Mouse (Mus musculus) ES-Bruce4 (cell line): ENCODE results near the gene Car15. TPM values are rescaled to one million over a fixed set of nuclear protein-coding genes. Genes with fewer than 3 reads are reported as not detected.

Experiments used
- H3K27ac ChIP-seq: 2 replicates; pipeline ENCODE4 v1.5.1; 2012; ENCODE audit warnings: low read length, inconsistent platforms; ENCODE audit not compliant: insufficient read depth
- H3K27me3 ChIP-seq: 2 replicates; pipeline ENCODE4 v1.6.1; 2012; ENCODE audit warnings: mild to moderate bottlenecking, low read length, inconsistent platforms; ENCODE audit not compliant: control insufficient read depth, poor library complexity, insufficient read depth, severe bottlenecking
- H3K36me3 ChIP-seq: 2 replicates; pipeline ENCODE4 v1.6.1; 2012; ENCODE audit warnings: inconsistent platforms, mild to moderate bottlenecking, low read length, moderate library complexity; ENCODE audit not compliant: control insufficient read depth, poor library complexity, insufficient read depth, severe bottlenecking
- H3K4me1 ChIP-seq: one replicate; pipeline ENCODE4 v1.8.1; 2011; ENCODE audit warnings: low read length; ENCODE audit not compliant: control insufficient read depth, insufficient read depth
- H3K4me3 ChIP-seq: 2 replicates; pipeline ENCODE4 v1.5.1; 2011; ENCODE audit warnings: low read depth, mild to moderate bottlenecking, low read length
- H3K9ac ChIP-seq: 2 replicates; pipeline ENCODE4 v1.6.1; 2012; ENCODE audit warnings: low read depth, mild to moderate bottlenecking, inconsistent platforms; ENCODE audit not compliant: poor library complexity, severe bottlenecking
- H3K9me3 ChIP-seq: replicated peaks from 2 replicates; pipeline ENCODE4 v1.6.1; 2012; ENCODE audit warnings: mild to moderate bottlenecking, low read length, inconsistent platforms; ENCODE audit not compliant: control insufficient read depth, poor library complexity, insufficient read depth, severe bottlenecking
- CTCF ChIP-seq: IDR thresholded peaks from one replicate; pipeline ENCODE4 v1.8.1; 2011; ENCODE audit warnings: low read depth, low read length
- EP300 ChIP-seq: IDR thresholded peaks from 2 replicates; pipeline ENCODE4 v1.6.1; 2011; ENCODE audit warnings: low read depth, low read length; ENCODE audit not compliant: insufficient read depth
- POLR2A ChIP-seq: IDR thresholded peaks from one replicate; pipeline ENCODE4 v1.8.1; 2011; ENCODE audit warnings: low read length; ENCODE audit not compliant: insufficient read depth
- polyA plus RNA-seq: library from polyadenylated mRNA; stranded (reverse); fragments of >200 nt; gene quantifications from 2 replicates; pipeline ENCODE4 v1.2.4, GENCODE M21; 2011; ENCODE audit warnings: low read depth; ENCODE audit not compliant: missing spikeins, insufficient read depth, insufficient read length

The Car15 gene
- polyA plus RNA-seq, 1 experiment = not detected

GRCm38 (mm10) chr16:17871248-17871647, 33.1 kb upstream of the Car15 start:
- Histone ChIP-seq H3K27ac (no peak overlapping the region), H3K27me3 (no peaks in the 10 kb centered on the region), H3K9me3 (no peaks in the 10 kb centered on the region), H3K4me1 (no peaks in the 10 kb centered on the region), H3K9ac (no peak overlapping the region), H3K4me3 (no peak overlapping the region), H3K36me3 (peaks cover 5% of the 10 kb centered on the region; the same call in 1 of the 2 replicates)
- TF ChIP-seq CTCF = no peak
- TF ChIP-seq EP300 = no peak
- TF ChIP-seq POLR2A = no peak

GRCm38 (mm10) chr16:17865770-17866169, 27.6 kb upstream of the Car15 start:
- no peaks in the 10 kb centered on the region for H3K27me3 ChIP-seq
- H3K4me1 ChIP-seq = no peaks in the 10 kb centered on the region
- H3K9ac ChIP-seq = no peak overlapping the region
- no peak overlapping the region for H3K27ac ChIP-seq
- H3K36me3 ChIP-seq = no peaks in the 10 kb centered on the region; the same call in 1 of the 2 replicates
- H3K9me3 ChIP-seq = no peaks in the 10 kb centered on the region
- H3K4me3 ChIP-seq = no peak overlapping the region
- TF ChIP-seq POLR2A = no peak
- TF ChIP-seq EP300 = no peak

GRCm38 (mm10) chr16:17865293-17865692, 27.1 kb upstream of the Car15 start:
- Histone ChIP-seq H3K9me3 (no peaks in the 10 kb centered on the region), H3K27me3 (no peaks in the 10 kb centered on the region), H3K27ac (no peak overlapping the region), H3K36me3 (no peaks in the 10 kb centered on the region; the same call in 1 of the 2 replicates), H3K9ac (no peak overlapping the region), H3K4me3 (no peak overlapping the region), H3K4me1 (no peaks in the 10 kb centered on the region)
- no peak for TF ChIP-seq EP300
- no peak for TF ChIP-seq CTCF
- TF ChIP-seq POLR2A = no peak

- H3K27me3 ChIP-seq = no peaks in the 10 kb centered on the region
- H3K36me3 ChIP-seq = peaks cover 24% of the 10 kb centered on the region
- H3K9ac ChIP-seq = no peak overlapping the region
- no peaks in the 10 kb centered on the region for H3K4me1 ChIP-seq
- no peaks in the 10 kb centered on the region for H3K9me3 ChIP-seq
- peak; percentile 56 for TF ChIP-seq CTCF
- TF ChIP-seq POLR2A = no peak
- TF ChIP-seq EP300 = no peak
- no peak overlapping the region for H3K4me3 ChIP-seq
- H3K27ac ChIP-seq = no peak overlapping the region
Observed at GRCm38 (mm10) chr16:17858592-17858991, 20.4 kb upstream of the Car15 start.

- TF ChIP-seq CTCF = no peak
- TF ChIP-seq POLR2A = no peak
- TF ChIP-seq EP300 = no peak
- Histone ChIP-seq H3K4me1 (no peaks in the 10 kb centered on the region), H3K27me3 (no peaks in the 10 kb centered on the region), H3K36me3 (peaks cover 24% of the 10 kb centered on the region), H3K9ac (no peak overlapping the region), H3K27ac (no peak overlapping the region), H3K9me3 (no peaks in the 10 kb centered on the region), H3K4me3 (no peak overlapping the region)
Observed at GRCm38 (mm10) chr16:17857157-17857556, 19.0 kb upstream of the Car15 start.

GRCm38 (mm10) chr16:17853263-17853662, 15.1 kb upstream of the Car15 start:
- H3K36me3 ChIP-seq = peaks cover 30% of the 10 kb centered on the region

More at GRCm38 (mm10) chr16:17853263-17853662, 15.1 kb upstream of the Car15 start:
- H3K27ac ChIP-seq = no peak overlapping the region
- no peak overlapping the region for H3K4me3 ChIP-seq
- H3K9me3 ChIP-seq = no peaks in the 10 kb centered on the region
- H3K4me1 ChIP-seq = no peaks in the 10 kb centered on the region
- no peak overlapping the region for H3K9ac ChIP-seq
- no peak for TF ChIP-seq CTCF
- TF ChIP-seq EP300 = no peak
- TF ChIP-seq POLR2A = no peak
- H3K27me3 ChIP-seq = no peaks in the 10 kb centered on the region
